Mouse (Mus musculus) urinary bladder, adult 2 months (tissue): ENCODE data around the gene Tmem101. TPM values are rescaled to one million over a fixed set of nuclear protein-coding genes. Genes with fewer than 3 reads are reported as not detected.
"Not testable (repeated sequence)": the region's sequence is repeated elsewhere in the genome, so short reads cannot be mapped to it uniquely, and the experiment has no call there.

ENCODE experiments used
- DNase-seq: peaks from one replicate; pipeline ENCODE4 v3.0.0; 2022; ENCODE audit warnings: low spot score
- polyA plus RNA-seq: library from polyadenylated mRNA; depleted of rRNA; stranded (reverse); fragments of >200 nt; gene quantifications from 2 replicates; pipeline ENCODE4 v1.2.3, GENCODE M21; 2012; rRNA removed

The Tmem101 gene
- 15.0 and 17.4 TPM in 2 replicates for polyA plus RNA-seq

DNA sequence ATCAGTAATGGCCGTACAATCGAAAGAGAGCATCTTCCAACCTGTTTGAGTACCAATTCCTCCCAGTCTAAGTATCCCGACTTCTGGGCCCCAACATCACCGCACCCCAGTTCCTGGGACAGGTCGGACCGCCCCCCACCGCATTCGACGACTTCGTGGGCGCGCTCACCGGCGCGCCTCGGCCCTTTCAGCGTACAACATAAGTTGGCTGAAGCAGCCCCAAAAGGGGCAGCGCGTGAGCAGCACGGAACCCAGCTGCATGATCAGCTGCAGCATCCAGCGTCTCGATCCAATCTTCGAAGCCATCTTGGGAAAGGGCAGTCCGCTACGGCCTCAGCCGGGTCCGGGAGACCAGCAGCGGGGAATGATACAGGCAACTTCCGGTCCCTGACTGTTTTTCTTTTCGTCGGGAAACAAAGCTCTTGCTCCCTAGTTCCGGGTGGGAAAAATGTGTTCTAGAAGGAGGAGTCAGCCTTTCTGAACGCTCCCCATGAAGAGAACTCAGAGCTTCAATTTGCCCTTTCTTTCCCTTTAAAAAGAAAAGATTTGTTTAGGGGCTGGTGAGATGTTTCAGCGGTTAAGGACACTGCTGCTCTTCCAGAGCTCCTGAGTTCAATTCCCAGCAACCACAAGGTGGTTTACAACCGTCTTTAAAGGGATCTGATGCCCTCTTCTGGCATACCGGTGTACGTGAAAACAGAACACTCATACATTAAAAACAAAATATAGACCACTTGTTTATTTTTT lies at the start of gene Tmem101:
Gene Tmem101 (minus strand): TSS at position 366 of the 747 bp plus-strand sequence.
- DNase-seq: peak; percentile 64

DNA sequence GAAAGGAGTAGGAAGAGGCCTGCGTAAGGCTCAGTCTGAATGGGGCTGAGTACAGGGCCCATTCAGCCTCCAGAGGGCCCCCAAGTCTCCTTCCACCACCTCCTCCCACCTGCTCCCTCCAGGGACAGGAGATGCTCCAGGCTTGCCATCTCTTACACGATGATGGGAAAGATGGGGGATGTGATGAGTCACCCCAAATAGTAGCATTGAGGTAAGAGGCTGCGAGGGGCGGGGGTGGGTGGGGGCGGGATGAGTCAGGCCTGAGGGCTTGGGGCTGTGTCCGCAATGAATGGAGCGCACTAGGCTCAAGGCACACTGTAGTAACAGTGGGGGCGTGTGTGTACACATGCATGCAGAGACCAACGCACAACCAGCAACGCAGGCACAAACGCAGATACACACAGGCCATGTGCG lies 45.2 kb upstream of the Tmem101 start:
- DNase-seq: no peak

DNA sequence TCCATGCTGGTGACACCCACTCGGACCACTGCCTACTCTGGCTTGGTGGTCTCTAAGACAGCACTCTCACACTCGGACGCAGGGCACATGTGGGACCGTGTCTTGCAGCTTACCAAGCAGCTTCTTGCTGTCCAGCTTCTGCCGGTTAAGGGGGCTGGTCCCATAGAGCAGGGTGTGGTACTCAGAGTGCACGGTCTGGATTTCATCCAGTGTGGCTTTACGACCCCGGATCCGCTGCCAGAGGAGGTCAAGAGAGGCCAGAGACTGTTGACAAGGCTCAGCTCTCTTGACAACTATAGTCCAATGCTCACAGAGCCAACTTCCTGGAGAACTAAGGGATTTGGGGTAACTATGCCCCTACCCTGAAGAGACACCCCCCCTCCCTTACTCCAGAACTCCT lies 43.7 kb upstream of the Tmem101 start:
- DNase-seq: no peak

DNA sequence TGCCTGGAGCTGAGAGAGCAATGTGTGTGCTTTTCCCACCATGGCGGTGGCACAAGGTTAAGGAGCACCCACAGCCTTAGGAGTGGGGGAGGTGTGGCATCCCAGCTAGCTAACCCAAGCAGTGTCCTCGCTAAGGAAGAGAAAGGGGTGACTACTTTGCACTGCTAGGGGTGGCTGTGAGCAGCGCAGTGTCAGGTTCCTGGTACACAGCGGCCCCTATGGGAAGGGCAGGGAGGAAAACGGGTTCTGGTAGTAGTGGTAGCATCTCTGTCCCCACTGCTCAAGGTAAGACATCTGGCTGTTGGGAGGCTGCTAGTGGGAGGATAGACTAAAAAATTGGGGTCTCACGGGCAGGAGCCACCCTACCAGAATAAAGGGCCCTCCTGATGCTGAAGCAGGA lies 42.0 kb upstream of the Tmem101 start:
- DNase-seq: no peak

DNA sequence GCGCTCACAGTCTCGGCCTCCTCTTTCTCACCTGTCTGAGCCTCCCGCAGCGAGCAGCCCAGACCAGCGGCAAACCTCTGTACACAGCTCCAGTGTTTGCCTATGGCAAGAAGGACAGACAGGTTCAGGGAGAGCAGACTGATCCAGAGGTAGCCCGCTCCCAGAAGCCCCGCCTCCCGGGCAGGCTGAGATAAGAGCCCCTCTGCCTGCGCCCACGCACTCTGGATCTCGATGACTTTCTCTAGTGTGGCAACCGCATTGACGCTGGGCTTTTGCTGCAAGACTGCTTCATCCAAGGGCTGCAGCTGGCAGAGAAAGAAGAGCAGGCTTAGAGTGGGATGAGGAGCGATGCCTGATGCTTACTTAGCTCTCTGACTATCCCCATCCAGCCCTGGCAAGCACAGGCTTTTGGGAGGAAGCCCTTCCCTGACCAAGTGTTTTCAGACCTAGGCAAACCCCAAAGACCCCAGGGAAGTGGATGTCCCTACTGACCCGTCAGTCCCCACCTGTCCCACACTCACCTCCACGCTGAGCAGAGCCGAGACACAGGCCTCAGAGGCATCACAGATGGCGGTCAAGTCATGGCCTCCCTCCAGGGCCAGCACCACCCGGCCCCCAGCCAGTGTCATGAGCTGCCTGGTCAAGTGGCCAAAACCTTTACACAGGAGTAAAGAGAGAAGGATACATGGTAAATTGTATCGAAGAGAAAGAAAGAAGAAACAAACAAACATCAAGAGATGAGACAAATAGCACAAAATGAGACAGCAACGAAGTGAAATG lies 40.0 kb upstream of the Tmem101 start:
- DNase-seq: peak; percentile 20

DNA sequence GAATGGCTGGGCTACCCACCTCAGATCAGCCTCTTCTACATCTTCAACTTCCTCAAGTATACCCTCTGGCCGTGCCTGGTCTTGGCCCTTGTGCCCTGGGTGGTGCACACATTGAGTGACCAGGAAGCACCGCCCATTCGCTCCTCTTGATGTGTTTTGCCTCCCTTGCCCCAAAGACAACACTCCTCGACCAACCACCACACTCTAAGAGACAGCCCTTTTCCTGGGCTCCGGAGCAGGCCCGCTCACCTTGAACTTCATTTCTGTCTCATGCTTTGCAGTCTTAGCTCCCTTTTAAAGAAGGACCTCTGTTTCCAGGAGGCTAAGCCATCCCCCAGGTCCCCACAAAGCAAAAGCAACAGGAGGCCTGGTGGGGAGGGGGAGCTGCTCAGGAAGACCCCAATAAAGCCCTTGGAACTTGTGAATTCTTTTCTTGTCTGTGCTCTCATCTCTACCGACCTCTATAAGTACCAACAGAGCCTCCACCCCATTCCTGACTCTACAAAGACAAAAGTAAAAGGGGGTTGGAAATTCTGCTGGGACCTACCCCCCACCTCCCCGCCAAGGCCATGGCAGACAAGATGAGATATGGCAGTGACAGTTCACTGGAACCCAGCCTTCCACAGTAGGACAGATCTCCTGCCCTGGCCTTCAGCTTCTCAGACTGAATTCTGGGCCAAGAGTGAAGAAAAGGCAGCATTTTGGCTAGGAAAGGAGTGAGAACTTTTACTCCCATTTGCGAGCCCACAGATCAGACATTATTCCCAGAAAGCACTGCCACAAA lies 37.6 kb upstream of the Tmem101 start:
- DNase-seq: no peak

DNA sequence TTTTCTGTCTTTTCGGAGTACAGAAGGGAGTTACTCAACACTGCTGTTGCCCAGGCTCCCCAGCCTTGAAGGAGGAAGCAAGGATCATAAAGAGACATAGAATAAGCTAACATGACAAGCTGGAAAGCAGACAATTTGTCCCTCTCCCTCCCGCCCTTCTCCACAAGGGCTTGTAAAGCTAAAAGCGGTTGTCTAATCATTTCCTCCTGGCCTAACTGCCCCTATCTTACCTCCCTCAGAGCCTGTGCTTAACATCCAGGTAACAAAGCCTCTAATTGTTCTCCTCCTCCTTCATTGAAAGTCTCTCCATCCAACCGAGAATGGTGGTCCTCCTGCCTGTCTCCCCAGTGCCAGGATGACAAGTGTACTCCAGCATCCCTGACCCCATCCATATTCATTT lies 34.6 kb upstream of the Tmem101 start:
- DNase-seq: peak; percentile 19

DNA sequence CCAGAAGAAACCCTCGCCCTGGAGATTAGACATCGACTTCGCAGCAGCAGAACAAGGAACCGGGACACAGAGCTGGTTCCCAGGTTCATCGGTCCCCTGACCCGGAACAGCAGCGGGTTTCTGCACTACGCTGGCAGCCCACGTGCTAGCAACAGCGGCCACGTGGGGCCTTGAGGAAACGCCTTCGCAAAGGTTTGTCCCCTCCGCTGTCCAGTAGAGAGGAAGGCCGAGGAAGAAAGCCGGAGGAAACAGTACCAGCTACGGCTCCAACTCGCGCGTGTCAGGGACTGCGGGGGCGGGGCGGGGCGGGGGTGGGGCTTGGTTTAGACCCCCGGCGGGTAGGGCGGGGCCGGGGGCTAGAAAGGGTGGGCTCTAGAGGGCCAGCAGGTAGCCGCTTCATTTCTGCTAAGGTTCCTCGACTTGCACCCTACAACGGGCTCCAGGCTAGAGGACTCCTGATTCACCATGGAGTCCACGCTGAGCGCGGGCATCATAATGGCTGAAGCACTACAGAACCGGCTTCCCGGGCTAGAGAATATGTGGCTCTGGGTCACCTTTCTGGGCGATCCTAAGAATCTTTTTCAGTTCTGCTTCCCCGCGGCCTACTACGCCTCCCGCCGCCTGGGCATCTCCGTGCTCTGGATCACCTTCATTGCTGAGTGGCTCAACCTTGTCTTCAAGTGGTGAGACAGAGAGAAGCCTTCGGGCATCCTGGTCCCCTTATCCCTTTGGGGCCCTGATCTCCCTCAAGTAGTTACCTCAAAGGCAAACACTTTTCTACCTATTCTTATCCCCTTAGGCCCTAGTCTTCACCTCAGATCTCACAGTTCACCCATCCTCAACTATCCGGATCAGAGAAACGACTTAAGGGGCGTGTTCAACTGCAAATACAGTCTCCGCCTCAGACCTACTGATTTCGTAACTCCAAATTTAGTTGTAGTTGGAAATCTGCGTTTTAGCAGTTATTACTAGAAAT lies 33.5 kb upstream of the Tmem101 start, which contains the start of gene G6pc3:
Gene G6pc3 (plus strand): TSS at position 160 of the 976 bp plus-strand sequence.
- DNase-seq: peak; percentile 80

DNA sequence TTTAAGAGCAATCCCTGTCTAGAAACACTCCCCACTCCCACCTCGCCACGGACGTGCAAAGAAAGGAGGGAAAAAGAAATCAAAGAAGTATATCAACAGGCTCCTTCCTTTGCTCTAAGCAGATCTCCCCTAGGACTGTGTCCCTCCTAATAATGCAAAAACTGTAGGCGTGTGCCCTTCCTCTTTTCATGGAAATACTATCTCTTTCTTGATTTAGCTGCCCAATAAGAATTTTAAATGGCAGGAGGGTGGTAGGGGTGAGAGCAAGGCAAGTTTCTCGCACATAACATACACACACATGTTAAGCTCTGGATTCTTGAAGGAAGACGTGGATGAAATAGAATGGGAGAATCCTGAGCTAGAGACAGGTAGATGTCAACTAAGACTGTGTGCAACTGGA lies 32.8 kb upstream of the Tmem101 start:
- DNase-seq: no peak

DNA sequence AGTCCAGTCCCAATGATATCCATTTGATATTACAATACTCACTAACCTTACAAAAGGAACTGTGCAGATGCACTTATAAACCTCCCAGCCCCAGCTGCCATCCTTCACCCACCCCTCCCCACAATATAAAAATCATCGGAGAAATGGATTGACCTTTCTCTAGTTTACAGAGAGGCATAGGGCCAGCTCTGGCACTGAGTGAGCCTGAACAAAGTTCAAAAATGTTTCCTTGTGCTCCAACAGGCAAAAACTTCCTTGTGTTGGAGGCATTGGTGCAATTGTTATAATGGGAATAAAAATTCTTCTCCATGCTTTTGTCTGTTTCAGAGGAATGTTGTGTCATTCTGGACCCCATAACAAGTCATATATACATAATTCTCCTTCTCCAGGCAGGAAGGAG lies 30.0 kb upstream of the Tmem101 start:
- no peak for DNase-seq

DNA sequence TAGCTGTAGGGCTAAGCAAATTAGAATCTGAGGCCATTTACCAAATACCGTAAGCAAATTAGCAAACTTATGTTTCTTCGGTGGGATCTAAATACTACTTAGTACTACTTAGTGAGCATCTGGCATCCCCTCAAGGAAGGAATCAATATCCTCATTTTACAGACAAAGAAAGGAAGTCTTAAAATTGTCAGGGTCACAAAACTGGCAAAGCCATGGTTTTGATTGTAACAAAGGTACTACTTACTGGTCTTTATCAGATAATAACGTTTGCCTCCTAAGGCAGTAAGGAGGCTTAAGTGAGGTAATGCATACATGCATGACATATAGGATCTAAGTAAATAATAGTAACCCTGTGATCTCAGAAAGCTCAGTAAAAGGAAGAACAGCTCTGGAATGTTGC lies 29.5 kb upstream of the Tmem101 start:
- no peak for DNase-seq

DNA sequence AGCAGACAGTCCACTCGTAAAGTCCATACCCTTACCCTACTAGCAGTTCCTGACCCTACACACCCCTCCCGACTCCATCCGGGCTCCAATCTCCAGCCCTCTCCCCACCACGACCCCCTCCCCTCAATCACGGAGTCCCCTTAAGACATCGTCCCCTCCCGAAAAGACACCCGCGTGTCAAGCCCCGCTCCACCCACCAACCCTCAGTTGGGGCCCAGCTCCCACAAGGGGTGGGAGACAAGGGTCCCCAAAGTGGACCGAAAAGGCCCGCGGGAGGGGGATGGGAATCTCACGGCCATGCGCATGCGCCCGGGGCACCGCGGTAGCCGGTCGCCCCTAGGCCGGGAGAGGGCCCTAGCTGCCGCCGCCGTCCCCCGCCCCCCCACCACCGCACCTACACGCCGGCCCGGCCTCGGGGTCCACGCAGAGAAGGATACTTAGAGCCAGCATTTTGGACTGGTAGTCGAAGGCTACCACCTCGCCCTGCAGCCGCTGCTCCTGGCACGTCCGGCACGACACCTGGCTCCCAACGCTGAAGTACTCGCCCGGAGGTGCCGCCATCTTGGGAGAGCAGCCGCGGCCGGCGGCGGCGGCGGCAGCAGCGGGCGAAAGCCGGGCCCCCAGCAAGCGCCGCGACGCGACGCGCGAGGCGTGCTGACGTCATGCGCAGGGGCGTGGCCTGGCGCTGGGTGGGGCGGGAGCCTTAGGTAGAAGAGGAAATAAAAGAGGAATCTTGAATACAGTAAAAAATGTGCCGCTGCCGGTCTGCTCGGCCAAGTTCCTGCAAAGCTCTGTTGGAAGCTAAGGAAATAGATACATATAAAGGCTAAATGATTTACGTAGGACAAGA lies 28.7 kb upstream of the Tmem101 start, which contains the start of gene Lsm12:
Gene Lsm12 (minus strand): TSS at position 651 of the 850 bp plus-strand sequence.
- peak; percentile 95 for DNase-seq

DNA sequence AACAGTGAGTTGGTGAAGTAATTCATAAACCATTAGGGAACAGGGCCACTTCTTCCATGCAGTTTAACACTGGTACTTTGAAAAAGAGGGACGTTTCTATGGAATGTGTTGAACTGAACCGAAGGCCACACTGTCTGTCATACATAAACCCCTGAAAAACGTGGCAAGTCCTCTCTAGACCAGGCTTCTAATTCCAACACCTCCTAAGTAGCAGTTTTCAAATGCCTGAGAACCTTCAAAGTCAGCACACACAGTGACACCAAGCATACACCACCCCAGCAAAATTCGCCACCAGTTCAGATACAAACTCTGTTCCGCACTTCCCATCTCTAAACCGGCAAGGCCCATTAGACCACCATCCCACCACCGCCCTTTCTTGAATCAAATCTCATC lies 28.0 kb upstream of the Tmem101 start:
- DNase-seq: no peak

DNA sequence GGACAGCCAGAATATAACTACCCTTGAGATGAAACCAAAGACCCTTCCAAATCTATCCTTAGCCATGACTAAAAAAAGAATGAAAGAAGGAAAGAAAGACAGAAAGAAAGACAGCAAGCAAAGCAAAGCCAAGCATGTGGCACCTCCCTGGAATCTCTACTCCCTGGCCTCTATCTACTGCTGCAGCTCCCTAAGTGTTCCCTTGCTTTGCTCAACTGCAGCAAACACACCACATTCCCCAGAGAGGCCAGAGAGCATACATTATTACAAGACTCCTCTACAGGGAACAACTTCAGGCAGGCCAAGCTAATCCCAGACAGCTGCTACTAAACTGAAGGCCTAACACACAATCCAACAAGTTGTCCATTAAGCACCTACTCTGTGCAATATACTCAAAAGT lies 23.6 kb upstream of the Tmem101 start:
- no peak for DNase-seq

DNA sequence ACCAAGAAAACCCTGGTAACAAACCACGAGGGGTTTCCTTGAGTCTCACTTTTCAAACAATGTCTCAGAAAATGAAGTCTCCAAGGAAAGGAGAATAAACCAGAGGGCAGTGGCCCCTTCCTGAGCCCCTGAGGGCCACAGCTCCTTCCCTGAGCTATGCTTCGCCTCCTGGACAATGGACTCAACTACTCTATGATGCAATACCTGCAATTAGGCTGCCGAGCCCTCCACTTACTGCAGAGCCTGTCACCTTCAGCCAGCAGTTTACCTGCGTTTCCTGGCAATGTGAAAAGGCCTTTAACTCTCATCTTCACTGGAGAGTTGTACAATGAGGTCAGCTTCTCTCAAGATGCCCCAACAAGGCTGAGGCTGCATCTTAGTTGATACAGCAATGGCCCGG lies 12.5 kb upstream of the Tmem101 start:
- no peak for DNase-seq

DNA sequence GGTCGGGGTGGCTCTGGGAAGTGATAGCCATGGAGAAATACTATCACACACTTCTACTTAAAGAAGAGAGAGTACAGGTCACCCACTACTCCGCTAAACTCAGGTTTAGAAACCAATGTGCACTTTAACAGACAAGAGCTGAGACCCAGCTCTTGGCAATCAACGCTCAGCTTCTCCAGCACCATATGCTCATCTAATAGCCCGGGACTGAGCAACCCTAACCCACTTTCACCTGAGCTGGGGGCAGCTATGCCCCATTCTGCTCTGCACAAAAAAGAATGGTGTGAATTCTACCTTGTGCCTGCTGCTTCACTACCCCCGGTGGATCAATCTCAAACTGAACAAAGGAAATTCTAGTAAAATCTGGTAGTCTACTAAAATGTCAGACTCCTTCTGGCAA lies 11.3 kb upstream of the Tmem101 start:
- DNase-seq: no peak

DNA sequence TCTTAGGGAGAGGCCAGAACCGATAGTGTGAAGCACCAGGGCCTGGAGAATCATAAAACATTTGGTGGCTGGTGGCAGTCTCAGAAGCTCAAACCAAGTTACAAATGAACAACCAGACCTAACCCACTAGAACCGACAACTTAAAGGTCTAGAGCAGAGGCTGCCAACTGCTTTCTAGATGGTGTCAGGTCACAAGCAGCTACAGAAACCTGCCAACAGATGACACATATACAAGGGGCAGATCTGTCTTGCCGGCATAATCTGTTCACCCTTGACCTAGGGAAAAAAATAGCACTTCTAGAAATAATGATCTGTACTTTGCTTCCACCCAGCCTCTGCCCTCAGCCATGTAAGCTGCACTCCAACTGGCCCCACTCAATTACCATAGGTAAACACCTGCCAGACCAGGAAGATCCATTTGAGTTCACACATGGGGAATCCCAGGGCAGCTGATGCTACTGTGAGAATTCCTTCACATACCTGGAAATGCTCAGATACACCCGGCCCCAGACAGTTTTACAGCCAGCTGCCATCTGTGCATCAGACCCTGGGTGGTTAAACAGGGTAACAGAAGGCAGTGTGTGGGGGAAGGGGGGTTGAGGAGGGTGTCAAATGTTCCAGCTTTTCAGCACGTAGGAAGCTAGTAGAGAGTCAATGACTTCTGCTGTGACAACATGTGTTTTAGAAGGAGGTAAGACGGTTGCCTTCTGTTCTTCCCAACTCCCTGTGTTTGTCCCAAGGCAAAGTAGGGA lies 9.9 kb upstream of the Tmem101 start:
- DNase-seq: no peak

DNA sequence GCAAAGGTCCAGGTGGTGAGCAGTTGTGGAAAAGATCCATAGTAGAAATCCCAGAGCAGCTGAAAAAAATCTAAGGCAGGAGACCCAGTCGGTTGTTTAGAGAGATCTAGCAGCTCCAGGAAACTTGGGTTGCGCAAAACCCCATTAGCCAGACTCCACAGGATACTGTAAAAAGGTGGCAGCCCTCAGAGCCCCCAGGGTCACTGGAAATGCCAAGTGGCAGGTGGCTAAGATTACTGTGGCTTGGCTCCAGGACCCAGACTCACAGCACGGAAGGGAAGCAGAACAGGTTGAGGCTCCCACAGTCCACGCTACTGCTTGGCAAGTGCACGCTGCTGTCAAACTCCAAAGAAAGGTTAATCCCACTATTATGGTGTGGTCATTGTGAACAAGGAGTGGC lies 3.6 kb upstream of the Tmem101 start:
- DNase-seq: no peak

DNA sequence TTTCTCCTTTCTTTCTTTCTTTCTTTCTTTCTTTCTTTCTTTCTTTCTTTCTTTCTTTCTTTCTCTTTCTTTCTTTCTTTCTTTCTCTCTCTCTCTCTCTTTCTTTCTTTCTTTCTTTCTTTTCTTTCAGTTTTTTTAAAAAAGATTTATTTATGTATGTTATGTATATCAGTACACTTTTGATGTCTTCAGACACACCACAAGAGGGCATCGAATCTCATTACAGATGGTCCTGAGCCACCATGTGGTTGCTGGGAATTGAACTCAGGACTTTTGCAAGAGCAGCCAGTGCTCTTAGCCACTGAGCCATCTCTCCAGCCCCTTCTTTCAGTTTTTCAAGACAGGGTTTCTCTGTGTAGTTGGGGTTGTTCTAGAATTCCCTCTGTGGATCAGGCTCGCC lies 1.8 kb upstream of the Tmem101 start:
- not testable (repeated sequence) for DNase-seq

DNA sequence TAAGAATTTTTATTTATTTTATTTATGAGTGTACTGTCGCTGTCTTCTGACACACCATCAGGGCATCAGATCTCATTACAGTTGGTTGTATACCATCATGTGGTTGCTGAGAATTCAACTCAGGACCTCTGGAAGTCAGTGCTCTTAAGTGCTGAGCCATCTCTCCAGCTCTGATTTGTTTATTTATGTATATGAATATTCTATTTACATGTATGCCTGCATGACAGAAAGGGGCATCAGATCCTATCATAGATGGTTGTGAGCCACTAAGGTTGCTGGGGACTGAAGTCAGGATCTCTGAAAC lies 534 bp upstream of the Tmem101 start:
- no peak for DNase-seq
